Mouse (Mus musculus): ENCODE results near the gene Dip2a. TPM values are rescaled to one million over a fixed set of nuclear protein-coding genes. Genes with fewer than 3 reads are reported as not detected.

The Dip2a gene
- polyA plus RNA-seq, 1 experiment from 2014 or later = 9.5 TPM

- no peak for ATAC-seq (ENCODE audit: insufficient read depth, low FRiP score, low read depth)
- H3K27ac ChIP-seq = no peak overlapping the region
- no peak overlapping the region for H3K4me2 ChIP-seq
- 70% methylated on average over 12 of the region's 12 CpGs for WGBS
- no peaks in the 10 kb centered on the region for H3K27me3 ChIP-seq (replicated peaks)
- no peak overlapping the region for H3K4me3 ChIP-seq (replicated peaks)
- no peak overlapping the region for H3K9ac ChIP-seq
- no peaks in the 10 kb centered on the region for H3K9me3 ChIP-seq
- peaks cover 12% of the 10 kb centered on the region for H3K4me1 ChIP-seq
- H3K36me3 ChIP-seq = no peaks in the 10 kb centered on the region
Measured at GRCm38 (mm10) chr10:76257719-76258390, 87.2 kb downstream of the Dip2a start.

GRCm38 (mm10) chr10:76257231-76257630, 87.9 kb downstream of the Dip2a start:
- Histone ChIP-seq H3K4me2 (no peak overlapping the region), H3K27me3 (replicated peaks) (no peaks in the 10 kb centered on the region), H3K27ac (no peak overlapping the region), H3K9ac (no peak overlapping the region), H3K4me3 (replicated peaks) (no peak overlapping the region), H3K4me1 (peaks cover 12% of the 10 kb centered on the region), H3K9me3 (no peaks in the 10 kb centered on the region), H3K36me3 (no peaks in the 10 kb centered on the region)
- WGBS = 92% methylated on average over 7 of the region's 7 CpGs
- ATAC-seq (ENCODE audit: insufficient read depth, low FRiP score, low read depth) = no peak

GRCm38 (mm10) chr10:76255617-76256016, 89.5 kb downstream of the Dip2a start:
- 68% methylated on average over 6 of the region's 6 CpGs for WGBS
- peaks cover 9% of the 10 kb centered on the region for H3K4me1 ChIP-seq
- no peak overlapping the region for H3K4me3 ChIP-seq (replicated peaks)
- H3K36me3 ChIP-seq = no peaks in the 10 kb centered on the region
- no peak overlapping the region for H3K27ac ChIP-seq
- no peaks in the 10 kb centered on the region for H3K27me3 ChIP-seq (replicated peaks)
- ATAC-seq (ENCODE audit: insufficient read depth, low FRiP score, low read depth) = no peak
- H3K4me2 ChIP-seq = no peak overlapping the region
- no peak overlapping the region for H3K9ac ChIP-seq
- no peaks in the 10 kb centered on the region for H3K9me3 ChIP-seq

- Histone ChIP-seq H3K27ac (peak within 1 kb of the TSS; percentile 44; the same call in 1 of the 2 replicates), H3K4me3 (replicated peaks) (no peak within 1 kb of the TSS)
- WGBS = 34% methylated on average over 4 of the region's 4 CpGs
Measured at GRCm38 (mm10) chr10:76253536-76253935, 91.6 kb downstream of the Dip2a start, which contains the start of gene S100b. TSS of gene S100b (plus strand) at chr10:76253853.

GRCm38 (mm10) chr10:76253079-76253478, 92.0 kb downstream of the Dip2a start:
- ATAC-seq (ENCODE audit: insufficient read depth, low FRiP score, low read depth) = no peak
- H3K4me2 ChIP-seq = no peak overlapping the region
- 95% methylated on average over 1 of the region's 1 CpGs for WGBS

More at GRCm38 (mm10) chr10:76253536-76253935, 91.6 kb downstream of the Dip2a start, which contains the start of gene S100b:
- Histone ChIP-seq H3K9ac (no peak within 1 kb of the TSS), H3K9me3 (no peaks in the 10 kb centered on the region), H3K36me3 (no peaks in the 10 kb centered on the region), H3K4me2 (no peak within 1 kb of the TSS), H3K4me1 (peaks cover 6% of the 10 kb centered on the region; the same call in 1 of the 2 replicates), H3K27me3 (replicated peaks) (no peaks in the 10 kb centered on the region)
- peak; percentile 62 for ATAC-seq (ENCODE audit: insufficient read depth, low FRiP score, low read depth)

GRCm38 (mm10) chr10:76250870-76251269, 94.2 kb downstream of the Dip2a start:
- Histone ChIP-seq H3K9me3 (no peaks in the 10 kb centered on the region), H3K4me1 (peaks cover 6% of the 10 kb centered on the region; the same call in 1 of the 2 replicates), H3K36me3 (no peaks in the 10 kb centered on the region), H3K4me2 (no peak overlapping the region), H3K4me3 (replicated peaks) (no peak overlapping the region), H3K27ac (no peak overlapping the region), H3K9ac (no peak overlapping the region), H3K27me3 (replicated peaks) (no peaks in the 10 kb centered on the region)
- 82% methylated on average over 7 of the region's 7 CpGs for WGBS
- ATAC-seq (ENCODE audit: insufficient read depth, low FRiP score, low read depth) = no peak

More at GRCm38 (mm10) chr10:76253079-76253478, 92.0 kb downstream of the Dip2a start:
- Histone ChIP-seq H3K36me3 (no peaks in the 10 kb centered on the region), H3K9ac (no peak overlapping the region), H3K4me3 (replicated peaks) (no peak overlapping the region), H3K4me1 (peaks cover 6% of the 10 kb centered on the region; the same call in 1 of the 2 replicates), H3K27me3 (replicated peaks) (no peaks in the 10 kb centered on the region), H3K27ac (peak overlapping the region; percentile 44; the same call in 1 of the 2 replicates), H3K9me3 (no peaks in the 10 kb centered on the region)

- WGBS = 85% methylated on average over 5 of the region's 5 CpGs
- H3K9ac ChIP-seq = no peak overlapping the region
- no peak overlapping the region for H3K4me3 ChIP-seq (replicated peaks)
- no peak overlapping the region for H3K4me2 ChIP-seq
- no peaks in the 10 kb centered on the region for H3K27me3 ChIP-seq (replicated peaks)
- H3K36me3 ChIP-seq = no peaks in the 10 kb centered on the region
- peaks cover 1% of the 10 kb centered on the region; the same call in 1 of the 2 replicates for H3K4me1 ChIP-seq
- H3K9me3 ChIP-seq = no peaks in the 10 kb centered on the region
- no peak overlapping the region for H3K27ac ChIP-seq
- no peak for ATAC-seq (ENCODE audit: insufficient read depth, low FRiP score, low read depth)
Measured at GRCm38 (mm10) chr10:76248647-76248968, 96.5 kb downstream of the Dip2a start.

GRCm38 (mm10) chr10:76247960-76248646, 97.0 kb downstream of the Dip2a start:
- ATAC-seq (ENCODE audit: insufficient read depth, low FRiP score, low read depth) = no peak

GRCm38 (mm10) chr10:76246601-76247000, 98.5 kb downstream of the Dip2a start:
- 27% methylated on average over 4 of the region's 4 CpGs for WGBS
- ATAC-seq (ENCODE audit: insufficient read depth, low FRiP score, low read depth) = no peak
- H3K9me3 ChIP-seq = no peaks in the 10 kb centered on the region
- H3K27ac ChIP-seq = no peak overlapping the region
- no peaks in the 10 kb centered on the region for H3K36me3 ChIP-seq
- no peak overlapping the region for H3K4me3 ChIP-seq (replicated peaks)
- no peak overlapping the region for H3K9ac ChIP-seq
- no peaks in the 10 kb centered on the region for H3K27me3 ChIP-seq (replicated peaks)
- no peaks in the 10 kb centered on the region for H3K4me1 ChIP-seq
- no peak overlapping the region for H3K4me2 ChIP-seq

More at GRCm38 (mm10) chr10:76247960-76248646, 97.0 kb downstream of the Dip2a start:
- no peaks in the 10 kb centered on the region for H3K36me3 ChIP-seq
- H3K9me3 ChIP-seq = no peaks in the 10 kb centered on the region
- no peak overlapping the region for H3K4me2 ChIP-seq
- no peaks in the 10 kb centered on the region for H3K4me1 ChIP-seq
- H3K27ac ChIP-seq = no peak overlapping the region
- 65% methylated on average over 21 of the region's 21 CpGs for WGBS
- no peak overlapping the region for H3K4me3 ChIP-seq (replicated peaks)
- no peaks in the 10 kb centered on the region for H3K27me3 ChIP-seq (replicated peaks)
- H3K9ac ChIP-seq = no peak overlapping the region

- no peak overlapping the region for H3K4me3 ChIP-seq (replicated peaks)
- H3K27me3 ChIP-seq (replicated peaks) = no peaks in the 10 kb centered on the region
- H3K4me1 ChIP-seq = no peaks in the 10 kb centered on the region
- ATAC-seq (ENCODE audit: insufficient read depth, low FRiP score, low read depth) = no peak
- no peak overlapping the region for H3K27ac ChIP-seq
- WGBS = 92% methylated on average over 2 of the region's 2 CpGs
- H3K4me2 ChIP-seq = no peak overlapping the region
- no peaks in the 10 kb centered on the region for H3K9me3 ChIP-seq
- H3K9ac ChIP-seq = no peak overlapping the region
- no peaks in the 10 kb centered on the region for H3K36me3 ChIP-seq
Measured at GRCm38 (mm10) chr10:76245106-76245505, 100.0 kb downstream of the Dip2a start.

GRCm38 (mm10) chr10:76239401-76239800, 105.7 kb downstream of the Dip2a start:
- Histone ChIP-seq H3K27ac (no peak overlapping the region), H3K36me3 (0 out of 2 replicates have a peak, but pooled peaks cover 3% of the 10 kb centered on the region), H3K27me3 (replicated peaks) (no peaks in the 10 kb centered on the region), H3K4me2 (no peak overlapping the region), H3K9ac (no peak overlapping the region), H3K4me3 (replicated peaks) (no peak overlapping the region), H3K9me3 (no peaks in the 10 kb centered on the region), H3K4me1 (peaks cover 5% of the 10 kb centered on the region; the same call in 1 of the 2 replicates)
- ATAC-seq (ENCODE audit: insufficient read depth, low FRiP score, low read depth) = no peak
- WGBS = 58% methylated on average over 4 of the region's 4 CpGs

All from stomach, embryonic 15.5 days (tissue).